Mouse (Mus musculus) G1E (cell line): ENCODE measurements around the gene Mllt3.

ENCODE experiments used
- CTCF ChIP-seq: IDR thresholded peaks from 2 replicates; pipeline ENCODE4 v1.5.1; 2012; ENCODE audit warnings: low read depth, low read length, inconsistent platforms, mixed read lengths
- GATA2 ChIP-seq: IDR thresholded peaks from 2 replicates; pipeline ENCODE4 v1.6.1; 2012; ENCODE audit warnings: low read depth, low read length, inconsistent platforms, borderline replicate concordance

GRCm38 (mm10) chr4:87802140-87802539, 231.0 kb downstream of the Mllt3 start:
- no peak for TF ChIP-seq CTCF
- TF ChIP-seq GATA2, result no peak
